Mouse (Mus musculus) thymus, adult 2 months (tissue): ENCODE measurements around the gene Ppa2.

Source experiments
- CTCF ChIP-seq: fragments of 200-500 bp; IDR thresholded peaks from 2 replicates; pipeline ENCODE4 v1.5.1; 2012; ENCODE audit warnings: mild to moderate bottlenecking, control low read depth, low read length, moderate library complexity, borderline replicate concordance; ENCODE audit not compliant: control insufficient read depth, poor library complexity, insufficient read depth; ENCODE audit errors: extremely low read depth
- POLR2A ChIP-seq: fragments of 200-500 bp; IDR thresholded peaks from 2 replicates; pipeline ENCODE4 v1.6.1; 2012; ENCODE audit warnings: mild to moderate bottlenecking, low read length, control low read depth, moderate library complexity; ENCODE audit not compliant: control insufficient read depth, poor library complexity, insufficient read depth; ENCODE audit errors: extremely low read depth

DNA sequence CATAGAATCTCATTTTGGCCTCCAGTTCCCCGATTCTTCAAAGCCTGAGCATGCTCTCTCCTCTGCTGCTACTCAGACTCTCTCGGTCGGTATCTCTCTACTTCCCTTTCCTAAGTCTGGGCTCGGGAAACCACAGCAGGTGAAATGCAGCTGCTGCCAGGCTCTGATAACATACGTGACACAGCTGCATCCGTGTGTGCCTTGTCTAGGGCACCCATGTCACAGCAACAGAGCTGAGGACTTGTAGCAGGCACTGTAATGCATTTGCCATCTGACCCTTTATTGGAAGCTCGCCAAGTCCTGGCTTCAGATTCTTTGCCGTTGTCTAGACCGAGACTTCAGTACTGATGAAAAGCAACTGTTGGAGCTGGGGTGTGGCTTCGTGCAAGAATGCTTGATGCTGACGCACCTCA lies 29.5 kb downstream of the Ppa2 start:
- TF ChIP-seq CTCF (no peak), POLR2A (no peak)
